Mouse (Mus musculus) large intestine, adult 2 months (tissue): Measurements from ENCODE around the gene Svs1. TPM values are rescaled to one million over a fixed set of nuclear protein-coding genes. Genes with fewer than 3 reads are reported as not detected.

Source experiments
- polyA plus RNA-seq: library from polyadenylated mRNA; depleted of rRNA; stranded (reverse); fragments of >200 nt; gene quantifications from 2 replicates; pipeline ENCODE4 v1.2.3, GENCODE M21; 2012; rRNA removed

Gene Svs1
- polyA plus RNA-seq, 1 experiment = not detected

Other genes with a start within 250 kb of the Svs1 start
- gene Gimap1, start 247.8 kb upstream of the Svs1 start, polyA plus RNA-seq = 12.2 and 13.9 TPM in 2 replicates
- 13.0 and 15.0 TPM in 2 replicates for gene Gimap5, start 240.7 kb upstream of the Svs1 start, polyA plus RNA-seq
- 22.1 and 22.2 TPM in 2 replicates for gene Gimap3, start 216.0 kb upstream of the Svs1 start, polyA plus RNA-seq
- 121 and 133 TPM in 2 replicates for gene Tmem176a, start 145.9 kb upstream of the Svs1 start, polyA plus RNA-seq
- 338 and 348 TPM in 2 replicates for gene Tmem176b, start 145.4 kb upstream of the Svs1 start, polyA plus RNA-seq
- 312 and 658 TPM in 2 replicates for gene Aoc1, start 114.0 kb upstream of the Svs1 start, polyA plus RNA-seq
- 0.06 TPM in 1 of 2 replicates, not detected in the other for gene 1600015I10Rik, start 57.0 kb upstream of the Svs1 start, polyA plus RNA-seq
- not detected in 2 replicates for gene Doxl2, start 11.9 kb upstream of the Svs1 start, polyA plus RNA-seq
- 1.4 and 2.4 TPM in 2 replicates for gene Gpnmb, start 49.7 kb downstream of the Svs1 start, polyA plus RNA-seq
- gene Malsu1, start 86.9 kb downstream of the Svs1 start, polyA plus RNA-seq = 13.7 and 14.4 TPM in 2 replicates
- 0.10 TPM in 2 replicates for gene Igf2bp3, start 228.1 kb downstream of the Svs1 start, polyA plus RNA-seq